Mouse (Mus musculus): ENCODE data around the gene Rnf185. TPM values are rescaled to one million over a fixed set of nuclear protein-coding genes. Genes with fewer than 3 reads are reported as not detected.

The Rnf185 gene
- polyA plus RNA-seq, 1 experiment from 2014 or later, result 41.1 TPM

GRCm38 (mm10) chr11:3442677-3443076, 9.5 kb downstream of the Rnf185 start:
- no peak for ATAC-seq (ENCODE audit: low FRiP score, low read depth)
- Histone ChIP-seq H3K4me1 (replicated peaks) (no peaks in the 10 kb centered on the region; the same call in 1 of the 2 replicates), H3K4me3 (no peak overlapping the region), H3K27ac (replicated peaks) (no peak overlapping the region), H3K36me3 (0 out of 2 replicates have a peak, but pooled peaks cover 2% of the 10 kb centered on the region), H3K9ac (no peak overlapping the region), H3K4me2 (no peak overlapping the region), H3K9me3 (no peaks in the 10 kb centered on the region), H3K27me3 (no peaks in the 10 kb centered on the region)
- WGBS, result 75% methylated on average over 4 of the region's 4 CpGs

GRCm38 (mm10) chr11:3441696-3442443, 10.3 kb downstream of the Rnf185 start:
- no peak for ATAC-seq (ENCODE audit: low FRiP score, low read depth)
- no peaks in the 10 kb centered on the region for H3K9me3 ChIP-seq
- no peak overlapping the region for H3K9ac ChIP-seq
- H3K27me3 ChIP-seq, result no peaks in the 10 kb centered on the region
- no peak overlapping the region for H3K4me2 ChIP-seq
- H3K27ac ChIP-seq (replicated peaks), result 0 out of 2 replicates have a peak overlapping the region, but pooled peaks have one; percentile 10
- H3K4me1 ChIP-seq (replicated peaks), result no peaks in the 10 kb centered on the region; the same call in 1 of the 2 replicates
- H3K4me3 ChIP-seq, result no peak overlapping the region
- 0 out of 2 replicates have a peak, but pooled peaks cover 2% of the 10 kb centered on the region for H3K36me3 ChIP-seq

- H3K36me3 ChIP-seq, result no peaks in the 10 kb centered on the region
- H3K9me3 ChIP-seq, result no peaks in the 10 kb centered on the region
- ATAC-seq (ENCODE audit: low FRiP score, low read depth), result no peak
- H3K4me3 ChIP-seq, result no peak overlapping the region
- no peaks in the 10 kb centered on the region; the same call in 1 of the 2 replicates for H3K4me1 ChIP-seq (replicated peaks)
- 98% methylated on average over 1 of the region's 1 CpGs for WGBS
- no peak overlapping the region for H3K4me2 ChIP-seq
- no peak overlapping the region for H3K27ac ChIP-seq (replicated peaks)
- no peaks in the 10 kb centered on the region for H3K27me3 ChIP-seq
- H3K9ac ChIP-seq, result no peak overlapping the region
Observed at GRCm38 (mm10) chr11:3437621-3438020, 14.5 kb downstream of the Rnf185 start.

- WGBS, result 78% methylated on average over 4 of the region's 4 CpGs
Observed at GRCm38 (mm10) chr11:3433809-3434208, 18.4 kb downstream of the Rnf185 start.

GRCm38 (mm10) chr11:3431976-3432603, 20.1 kb downstream of the Rnf185 start:
- no peaks in the 10 kb centered on the region for H3K27me3 ChIP-seq
- no peaks in the 10 kb centered on the region for H3K9me3 ChIP-seq
- no peak overlapping the region for H3K4me2 ChIP-seq
- no peaks in the 10 kb centered on the region for H3K36me3 ChIP-seq
- no peaks in the 10 kb centered on the region for H3K4me1 ChIP-seq (replicated peaks)
- WGBS, result 92% methylated on average over 6 of the region's 6 CpGs
- no peak overlapping the region for H3K4me3 ChIP-seq
- no peak overlapping the region for H3K27ac ChIP-seq (replicated peaks)
- no peak for ATAC-seq (ENCODE audit: low FRiP score, low read depth)
- H3K9ac ChIP-seq, result no peak overlapping the region

More at GRCm38 (mm10) chr11:3433809-3434208, 18.4 kb downstream of the Rnf185 start:
- Histone ChIP-seq H3K9ac (no peak overlapping the region), H3K4me1 (replicated peaks) (no peaks in the 10 kb centered on the region), H3K27ac (replicated peaks) (no peak overlapping the region), H3K9me3 (no peaks in the 10 kb centered on the region), H3K4me2 (no peak overlapping the region), H3K27me3 (no peaks in the 10 kb centered on the region), H3K4me3 (no peak overlapping the region), H3K36me3 (no peaks in the 10 kb centered on the region)
- ATAC-seq (ENCODE audit: low FRiP score, low read depth), result no peak

- no peak for ATAC-seq (ENCODE audit: low FRiP score, low read depth)
- Histone ChIP-seq H3K4me3 (no peak overlapping the region), H3K27me3 (no peaks in the 10 kb centered on the region), H3K27ac (replicated peaks) (no peak overlapping the region), H3K4me1 (replicated peaks) (no peaks in the 10 kb centered on the region), H3K9me3 (no peaks in the 10 kb centered on the region), H3K36me3 (no peaks in the 10 kb centered on the region), H3K9ac (no peak overlapping the region), H3K4me2 (no peak overlapping the region)
- WGBS, result 86% methylated on average over 3 of the region's 3 CpGs
Observed at GRCm38 (mm10) chr11:3431515-3431914, 20.6 kb downstream of the Rnf185 start.

- WGBS, result 75% methylated on average over 7 of the region's 7 CpGs
- Histone ChIP-seq H3K9me3 (no peaks in the 10 kb centered on the region), H3K36me3 (peaks cover 19% of the 10 kb centered on the region), H3K9ac (no peak overlapping the region), H3K4me1 (replicated peaks) (no peaks in the 10 kb centered on the region), H3K4me3 (no peak overlapping the region), H3K27me3 (no peaks in the 10 kb centered on the region), H3K27ac (replicated peaks) (no peak overlapping the region), H3K4me2 (no peak overlapping the region)
- ATAC-seq (ENCODE audit: low FRiP score, low read depth), result no peak
Observed at GRCm38 (mm10) chr11:3428632-3429031, 23.5 kb downstream of the Rnf185 start.

GRCm38 (mm10) chr11:3427697-3428230, 24.4 kb downstream of the Rnf185 start:
- Histone ChIP-seq H3K4me1 (replicated peaks) (no peaks in the 10 kb centered on the region), H3K4me2 (no peak overlapping the region), H3K4me3 (no peak overlapping the region), H3K9me3 (no peaks in the 10 kb centered on the region), H3K9ac (no peak overlapping the region), H3K36me3 (peaks cover 24% of the 10 kb centered on the region), H3K27ac (replicated peaks) (no peak overlapping the region), H3K27me3 (no peaks in the 10 kb centered on the region)
- WGBS, result 89% methylated on average over 3 of the region's 3 CpGs
- ATAC-seq (ENCODE audit: low FRiP score, low read depth), result no peak

GRCm38 (mm10) chr11:3422242-3422641, 29.9 kb downstream of the Rnf185 start:
- WGBS, result 90% methylated on average over 4 of the region's 4 CpGs
- H3K36me3 ChIP-seq, result peaks cover 54% of the 10 kb centered on the region

GRCm38 (mm10) chr11:3418741-3419140, 33.4 kb downstream of the Rnf185 start:
- 81% methylated on average over 4 of the region's 4 CpGs for whole genome bisulfite sequencing
- H3K27ac ChIP-seq (replicated peaks), result no peak overlapping the region
- H3K4me1 ChIP-seq (replicated peaks), result no peaks in the 10 kb centered on the region
- H3K4me3 ChIP-seq, result no peak overlapping the region
- H3K4me2 ChIP-seq, result no peak overlapping the region
- no peak overlapping the region for H3K9ac ChIP-seq
- no peaks in the 10 kb centered on the region for H3K9me3 ChIP-seq
- ATAC-seq (ENCODE audit: low FRiP score, low read depth), result no peak
- H3K36me3 ChIP-seq, result peaks cover 54% of the 10 kb centered on the region
- H3K27me3 ChIP-seq, result no peaks in the 10 kb centered on the region

More at GRCm38 (mm10) chr11:3422242-3422641, 29.9 kb downstream of the Rnf185 start:
- Histone ChIP-seq H3K4me3 (no peak overlapping the region), H3K4me1 (replicated peaks) (no peaks in the 10 kb centered on the region), H3K9ac (no peak overlapping the region), H3K9me3 (no peaks in the 10 kb centered on the region), H3K27ac (replicated peaks) (no peak overlapping the region), H3K4me2 (no peak overlapping the region), H3K27me3 (no peaks in the 10 kb centered on the region)
- no peak for ATAC-seq (ENCODE audit: low FRiP score, low read depth)

- Histone ChIP-seq H3K27ac (replicated peaks) (no peak overlapping the region), H3K9me3 (no peaks in the 10 kb centered on the region), H3K27me3 (no peaks in the 10 kb centered on the region), H3K9ac (no peak overlapping the region), H3K4me2 (no peak overlapping the region), H3K4me3 (no peak overlapping the region), H3K4me1 (replicated peaks) (no peaks in the 10 kb centered on the region), H3K36me3 (peaks cover 47% of the 10 kb centered on the region)
- 76% methylated on average over 6 of the region's 6 CpGs for WGBS
- no peak for ATAC-seq (ENCODE audit: low FRiP score, low read depth)
Observed at GRCm38 (mm10) chr11:3417795-3418194, 34.4 kb downstream of the Rnf185 start.

- Histone ChIP-seq H3K36me3 (peaks cover 44% of the 10 kb centered on the region), H3K27me3 (no peaks in the 10 kb centered on the region), H3K27ac (replicated peaks) (no peak overlapping the region), H3K9me3 (no peaks in the 10 kb centered on the region), H3K4me1 (replicated peaks) (no peaks in the 10 kb centered on the region), H3K4me2 (no peak overlapping the region), H3K4me3 (no peak overlapping the region), H3K9ac (no peak overlapping the region)
- ATAC-seq (ENCODE audit: low FRiP score, low read depth), result no peak
- WGBS, result 95% methylated on average over 3 of the region's 3 CpGs
Observed at GRCm38 (mm10) chr11:3416399-3416798, 35.8 kb downstream of the Rnf185 start.
